Mouse (Mus musculus): ENCODE results near the gene Rcn3. TPM values are rescaled to one million over a fixed set of nuclear protein-coding genes. Genes with fewer than 3 reads are reported as not detected.

Rcn3 gene
- total and polyA plus RNA-seq, 3 experiments: 0.38 TPM; not detected in 2

- Histone ChIP-seq H3K4me1 (ENCODE audit: control insufficient read depth in 1 of 2, insufficient read depth in 2 of 2) (peaks cover 0 to 16% of the 10 kb centered on the region in 2 experiments; a peak in 2 of 4 replicates), H3K9me3 (replicated peaks; ENCODE audit: low read length) (no peaks in the 10 kb centered on the region), H3K36me3 (replicated peaks in 1 of 2; ENCODE audit: control insufficient read depth in 1 of 2, insufficient read depth in 1 of 2, low read length in 1 of 2) (peaks cover 42 to 43% of the 10 kb centered on the region in 2 experiments), H3K9ac (ENCODE audit: insufficient read depth, low read depth) (peak overlapping the region; percentile 78), H3K27me3 (replicated peaks) (no peaks in the 10 kb centered on the region), H3K4me2 (ENCODE audit: insufficient read depth, low read depth, poor library complexity, severe bottlenecking) (peak overlapping the region; percentile 71), H3K79me2 (replicated peaks; ENCODE audit: control insufficient read depth, extremely low read depth, insufficient read depth, poor library complexity, severe bottlenecking) (peaks cover 3% of the 10 kb centered on the region), H3K27ac (ENCODE audit: insufficient read depth, low read depth) (peak overlapping the region; percentile 98), H3K4me3 (replicated peaks in 1 of 3; ENCODE audit: low read depth in 2 of 3, low read length in 2 of 3, poor library complexity in 1 of 3) (peak overlapping the region; percentile 64 to 80 (median 65))
- 0 out of 2 replicates have a peak, but pooled peaks have one; percentile 56 for TF ChIP-seq TBP (conservative IDR thresholded peaks at IDR 0.05; ENCODE audit: low read depth, low read length)
- no peak for TF ChIP-seq MAX (IDR thresholded peaks at IDR 0.05; ENCODE audit: low read length)
- TF ChIP-seq SMC3 (IDR thresholded peaks at IDR 0.05; ENCODE audit: low read depth, low read length): no peak
- TF ChIP-seq POLR2AphosphoS2 (IDR thresholded peaks at IDR 0.05; ENCODE audit: low read depth, low read length): no peak
- no peak for TF ChIP-seq MXI1 (IDR thresholded peaks at IDR 0.05; ENCODE audit: low read depth, low read length)
- TF ChIP-seq TCF12 (IDR thresholded peaks at IDR 0.05; ENCODE audit: low read depth, low read length): no peak
- no peak for TF ChIP-seq IRF4 (IDR thresholded peaks at IDR 0.05; ENCODE audit: low read depth, low read length)
- no peak for TF ChIP-seq CTCF (conservative IDR thresholded peaks at IDR 0.05 in 1 of 2, IDR thresholded peaks at IDR 0.05 in 1 of 2; ENCODE audit: low read depth in 2 of 2, low read length in 2 of 2)
- TF ChIP-seq USF2 (conservative IDR thresholded peaks at IDR 0.05; ENCODE audit: low read depth, low read length): no peak
- TF ChIP-seq RCOR1 (conservative IDR thresholded peaks at IDR 0.05; ENCODE audit: low read depth, low read length): no peak
- no peak for TF ChIP-seq NELFE (IDR thresholded peaks at IDR 0.05; ENCODE audit: low read depth, low read length)
- TF ChIP-seq GABPA (IDR thresholded peaks at IDR 0.05; ENCODE audit: insufficient replicate concordance, low read depth, low read length): no peak
- 0 out of 2 replicates have a peak, but pooled peaks have one; percentile 8 for TF ChIP-seq MAZ (IDR thresholded peaks at IDR 0.05; ENCODE audit: low read depth, low read length)
- TF ChIP-seq JUN (IDR thresholded peaks at IDR 0.05; ENCODE audit: insufficient read depth, low read depth, low read length): no peak
- TF ChIP-seq HCFC1 (IDR thresholded peaks at IDR 0.05; ENCODE audit: low read depth, low read length): no peak
- no peak for TF ChIP-seq JUND (conservative IDR thresholded peaks at IDR 0.05; ENCODE audit: low read depth, low read length)
- TF ChIP-seq ETS1 (conservative IDR thresholded peaks at IDR 0.05; ENCODE audit: low read depth, low read length): no peak
- peak; percentile 83 for TF ChIP-seq CHD2 (IDR thresholded peaks at IDR 0.05; ENCODE audit: low read length)
- no peak for TF ChIP-seq CHD1 (IDR thresholded peaks at IDR 0.05; ENCODE audit: low read depth, low read length)
- no peak for TF ChIP-seq PAX5 (IDR thresholded peaks at IDR 0.05; ENCODE audit: low read length)
- TF ChIP-seq NRF1 (IDR thresholded peaks at IDR 0.05; ENCODE audit: low read depth, low read length): no peak
- TF ChIP-seq ZC3H11A (IDR thresholded peaks at IDR 0.05; ENCODE audit: low read depth, low read length): no peak
- no peak for TF ChIP-seq E2F4 (IDR thresholded peaks at IDR 0.05; ENCODE audit: insufficient replicate concordance, low read depth, low read length)
- 0 out of 2 replicates have a peak, but pooled peaks have one; percentile 36 for TF ChIP-seq ELF1 (IDR thresholded peaks at IDR 0.05; ENCODE audit: low read depth, low read length)
- TF ChIP-seq ZNF384 (IDR thresholded peaks at IDR 0.05; ENCODE audit: low read depth, low read length): no peak
- TF ChIP-seq ZMIZ1 (IDR thresholded peaks at IDR 0.05; ENCODE audit: low read depth, low read length): no peak
- no peak for TF ChIP-seq MYC (IDR thresholded peaks at IDR 0.05; ENCODE audit: low read depth, low read length)
- no peak for TF ChIP-seq MAFK (IDR thresholded peaks at IDR 0.05; ENCODE audit: insufficient replicate concordance, low read length)
- TF ChIP-seq BHLHE40 (IDR thresholded peaks at IDR 0.05; ENCODE audit: low read depth, low read length): no peak
- TF ChIP-seq KAT2A (IDR thresholded peaks at IDR 0.05; ENCODE audit: insufficient replicate concordance, low read length): no peak
- TF ChIP-seq ZKSCAN1 (IDR thresholded peaks at IDR 0.05; ENCODE audit: borderline replicate concordance, low read depth, low read length): no peak
- TF ChIP-seq USF1 (IDR thresholded peaks at IDR 0.05; ENCODE audit: low read depth, low read length): no peak
- no peak for TF ChIP-seq UBTF (IDR thresholded peaks at IDR 0.05; ENCODE audit: low read depth, low read length)
- no peak for TF ChIP-seq MEF2A (IDR thresholded peaks at IDR 0.05; ENCODE audit: borderline replicate concordance, low read depth, low read length)
- peak; percentile 60 for TF ChIP-seq POLR2A (IDR thresholded peaks at IDR 0.05; ENCODE audit: low read depth, low read length)
- TF ChIP-seq RAD21 (IDR thresholded peaks at IDR 0.05; ENCODE audit: low read depth, low read length): no peak
- no peak for TF ChIP-seq EP300 (IDR thresholded peaks at IDR 0.05; ENCODE audit: low read length)
- TF ChIP-seq SIN3A (IDR thresholded peaks at IDR 0.05; ENCODE audit: low read length): no peak
- DNase-seq (ENCODE audit: extremely low read depth): peak; percentile 96
- dilution Hi-C loops (cut with MboI; ENCODE audit: extremely low pct_ligation_motif_present, extremely low pct_unique_long_range_greater_than_20kb, low sequenced_read_pairs): no loop called here
- in situ Hi-C loops (cut with MboI; ENCODE audit: low pct_ligation_motif_present, low pct_unique_long_range_greater_than_20kb, low sequenced_read_pairs): no loop called here
These were observed 40.9 kb downstream of the Rcn3 start for GRCm38 (mm10) chr7:45050945-45051600.

Data from CH12.LX (cell line).